ENCODE assay signal across 29 mouse cellular contexts in the genomic region with DNA sequence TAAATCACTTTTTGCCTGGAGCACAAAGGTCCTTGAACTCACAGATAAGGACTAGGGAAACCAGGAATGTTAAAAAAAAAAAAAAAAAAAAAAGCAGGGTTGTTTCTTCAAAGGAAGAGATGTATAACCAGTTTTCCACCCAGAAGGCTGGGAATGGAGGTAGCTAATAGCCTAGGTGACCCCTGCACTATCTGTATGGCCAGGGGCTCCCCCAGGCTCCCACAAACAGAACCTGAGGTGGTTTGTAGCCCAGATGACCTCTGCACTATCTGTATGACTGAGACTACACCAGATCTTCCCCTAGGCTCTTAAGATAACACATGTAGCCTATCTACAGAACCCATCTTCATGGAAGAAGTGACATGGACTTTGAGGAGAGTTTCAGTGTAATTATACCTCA. TPM values are rescaled to one million over a fixed set of nuclear protein-coding genes. Genes with fewer than 3 reads are reported as not detected.
"Had no signal": no experiment of that assay in that cellular context is flagged by ENCODE, and none has a peak within 500 bp of the region (broad histone marks: within the 10 kb centered on the region; RNA-seq: fewer than 3 reads in every experiment).

No protein-coding gene starts in this region.

- H3K4me2 ChIP-seq: embryonic facial prominence, embryonic 12.5 days; embryonic facial prominence, embryonic 13.5 days; embryonic facial prominence, embryonic 15.5 days; forebrain, embryonic 12.5 days; forebrain, embryonic 13.5 days; forebrain, embryonic 15.5 days had no signal

- H3K9me3 ChIP-seq: embryonic facial prominence, embryonic 10.5 days; embryonic facial prominence, embryonic 12.5 days; embryonic facial prominence, embryonic 13.5 days; embryonic facial prominence, embryonic 15.5 days; forebrain, embryonic 10.5 days; forebrain, embryonic 12.5 days; forebrain, embryonic 13.5 days; forebrain, embryonic 15.5 days had no signal

- DNase-seq: cerebellum, adult 18-20 months; cerebellum, adult 2 months; cerebellum, adult 8-10 months; cerebellum, adult 9-10 months; cerebellum, adult 9-11 months; cerebellum, postnatal 10 days; cerebellum, postnatal 14 days; cerebellum, postnatal 25 days; cerebellum, postnatal 36 days; embryo, embryonic 11 days; forebrain, postnatal 0 days; gastrocnemius, adult 2 months; gastrocnemius, postnatal 10 days; gastrocnemius, postnatal 25 days; gastrocnemius, postnatal 36 days; heart, adult 11 months; heart, adult 18-20 months had no signal

- H3K9ac ChIP-seq: embryonic facial prominence, embryonic 12.5 days; embryonic facial prominence, embryonic 13.5 days; embryonic facial prominence, embryonic 15.5 days; forebrain, embryonic 12.5 days; forebrain, embryonic 13.5 days; forebrain, embryonic 15.5 days; forebrain, postnatal 0 days had no signal

- H3K27me3 ChIP-seq: embryonic facial prominence, embryonic 12.5 days; embryonic facial prominence, embryonic 13.5 days; embryonic facial prominence, embryonic 15.5 days; forebrain, embryonic 13.5 days; forebrain, embryonic 15.5 days had no signal

- H3K36me3 ChIP-seq: embryonic facial prominence, embryonic 10.5 days; embryonic facial prominence, embryonic 12.5 days; embryonic facial prominence, embryonic 13.5 days; embryonic facial prominence, embryonic 15.5 days; forebrain, embryonic 10.5 days; forebrain, embryonic 12.5 days; forebrain, embryonic 15.5 days had no signal

- H3K4me1 ChIP-seq: embryonic facial prominence, embryonic 15.5 days; forebrain, embryonic 13.5 days had no signal

- H3K4me3 ChIP-seq: embryonic facial prominence, embryonic 10.5 days; embryonic facial prominence, embryonic 12.5 days; embryonic facial prominence, embryonic 13.5 days; embryonic facial prominence, embryonic 15.5 days; erythroblast, embryonic 14.5 days; forebrain, embryonic 10.5 days; forebrain, embryonic 12.5 days; forebrain, embryonic 13.5 days; forebrain, embryonic 15.5 days; gastrocnemius, adult 2 months had no signal

- ATAC-seq: forebrain, embryonic 13.5 days; forebrain, embryonic 14.5 days; forebrain, embryonic 15.5 days; forebrain, embryonic 16.5 days; forebrain, postnatal 0 days had no signal

- H3K27ac ChIP-seq: embryonic facial prominence, embryonic 10.5 days; embryonic facial prominence, embryonic 12.5 days; embryonic facial prominence, embryonic 13.5 days; embryonic facial prominence, embryonic 15.5 days; forebrain, embryonic 10.5 days; forebrain, embryonic 12.5 days; forebrain, embryonic 13.5 days; forebrain, embryonic 15.5 days; gastrocnemius, adult 2 months had no signal

RNA-seq across cellular contexts. Expression of gene Neo1, which starts 5.6 kb away (rescaled TPM):
- total RNA-seq: granulocyte monocyte progenitor cell, adult 5-6 weeks had no signal
- polyA plus RNA-seq: erythroblast, embryonic 14.5 days had no signal
